Mouse (Mus musculus): ENCODE data around the gene Tcf15. TPM values are rescaled to one million over a fixed set of nuclear protein-coding genes. Genes with fewer than 3 reads are reported as not detected.

Tcf15 gene
- polyA plus RNA-seq, 2 experiments = 0.17 TPM; not detected in 1

DNA sequence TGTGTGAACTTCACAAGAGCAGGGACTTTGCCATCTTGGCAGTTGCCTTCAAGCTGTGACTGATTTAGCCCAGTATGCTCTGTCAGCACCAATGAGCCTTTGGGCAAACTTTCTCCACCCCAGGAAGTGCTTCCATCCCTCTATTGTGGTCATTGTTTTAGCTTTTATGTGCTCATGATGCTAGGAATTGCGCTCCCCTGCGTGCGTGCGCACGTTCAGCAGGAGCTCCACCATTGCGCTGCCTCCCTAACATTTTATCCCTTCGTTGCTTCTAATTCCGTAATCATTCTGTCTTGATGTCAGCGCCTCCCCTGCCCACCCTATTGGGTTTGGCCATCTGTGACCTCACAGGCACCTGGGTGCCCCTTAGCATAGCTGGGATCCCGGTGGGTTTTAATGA lies 36.8 kb upstream of the Tcf15 start:
- Histone ChIP-seq H3K4me2 (ENCODE audit: low read depth) (peak overlapping the region; percentile 76), H3K4me3 (ENCODE audit: insufficient read depth in 1 of 2, low read depth in 2 of 2, low read length in 2 of 2) (peak overlapping the region; percentile 61 to 90), H3K9ac (replicated peaks) (peak overlapping the region; percentile 99), H3K4me1 (replicated peaks; ENCODE audit: control insufficient read depth in 2 of 2, insufficient read depth in 2 of 2, low read length in 1 of 2) (peaks cover 8 to 13% of the 10 kb centered on the region in 2 experiments; a peak in 3 of 4 replicates), H3K27ac (no peak overlapping the region; the same call in 1 of the 2 replicates), H3K27me3 (ENCODE audit: control insufficient read depth, insufficient read depth, low read length) (no peaks in the 10 kb centered on the region), H3K36me3 (replicated peaks; ENCODE audit: control insufficient read depth, insufficient read depth, low read depth) (peaks cover 4% of the 10 kb centered on the region), H3K9me3 (ENCODE audit: control insufficient read depth, low read length) (no peaks in the 10 kb centered on the region)
- DNase-seq (ENCODE audit: low read depth in 3 of 3, low spot score in 3 of 3) = no peak
- TF ChIP-seq EP300 (IDR thresholded peaks at IDR 0.05; ENCODE audit: low read depth) (no peak), CTCF (IDR thresholded peaks at IDR 0.05; ENCODE audit: low read depth) (no peak)
- WGBS (ENCODE audit: insufficient replicate concordance) = 91% methylated on average over 10 of the region's 10 CpGs
- ATAC-seq (ENCODE audit: insufficient read depth) = no peak

DNA sequence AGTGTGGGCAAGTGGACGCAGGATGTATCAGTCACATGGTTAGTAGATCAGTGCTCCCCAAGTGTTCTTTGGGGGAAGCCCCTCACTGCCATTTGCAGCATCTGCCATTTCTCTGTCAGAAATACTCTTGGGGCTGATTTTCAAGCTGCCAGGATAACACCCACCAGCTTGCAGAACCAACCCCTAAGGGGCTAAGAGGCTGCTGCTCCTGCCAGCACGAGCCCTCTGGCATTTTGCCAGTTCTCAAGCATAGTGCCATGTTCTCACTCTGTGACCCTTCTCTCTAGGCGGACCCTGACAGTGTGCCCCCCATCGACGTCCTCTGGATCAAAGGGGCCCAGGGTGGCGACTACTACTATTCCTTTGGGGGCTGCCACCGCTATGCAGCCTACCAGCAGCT lies 34.7 kb upstream of the Tcf15 start:
- Histone ChIP-seq H3K4me2 (ENCODE audit: low read depth) (no peak overlapping the region), H3K4me1 (replicated peaks; ENCODE audit: control insufficient read depth in 2 of 2, insufficient read depth in 2 of 2, low read length in 1 of 2) (peaks cover 8 to 14% of the 10 kb centered on the region in 2 experiments; a peak in 3 of 4 replicates), H3K9me3 (ENCODE audit: control insufficient read depth, low read length) (no peaks in the 10 kb centered on the region), H3K27me3 (ENCODE audit: control insufficient read depth, insufficient read depth, low read length) (no peaks in the 10 kb centered on the region), H3K9ac (replicated peaks) (no peak overlapping the region), H3K4me3 (ENCODE audit: insufficient read depth in 1 of 2, low read depth in 2 of 2, low read length in 2 of 2) (no peak overlapping the region), H3K36me3 (replicated peaks; ENCODE audit: control insufficient read depth, insufficient read depth, low read depth) (peaks cover 4% of the 10 kb centered on the region), H3K27ac (no peak overlapping the region)
- no peak for DNase-seq (ENCODE audit: low read depth in 3 of 3, low spot score in 3 of 3)
- 75% methylated on average over 7 of the region's 7 CpGs for WGBS (ENCODE audit: insufficient replicate concordance)
- TF ChIP-seq CTCF (IDR thresholded peaks at IDR 0.05; ENCODE audit: low read depth) (no peak), EP300 (IDR thresholded peaks at IDR 0.05; ENCODE audit: low read depth) (no peak)
- no peak for ATAC-seq (ENCODE audit: insufficient read depth)

DNA sequence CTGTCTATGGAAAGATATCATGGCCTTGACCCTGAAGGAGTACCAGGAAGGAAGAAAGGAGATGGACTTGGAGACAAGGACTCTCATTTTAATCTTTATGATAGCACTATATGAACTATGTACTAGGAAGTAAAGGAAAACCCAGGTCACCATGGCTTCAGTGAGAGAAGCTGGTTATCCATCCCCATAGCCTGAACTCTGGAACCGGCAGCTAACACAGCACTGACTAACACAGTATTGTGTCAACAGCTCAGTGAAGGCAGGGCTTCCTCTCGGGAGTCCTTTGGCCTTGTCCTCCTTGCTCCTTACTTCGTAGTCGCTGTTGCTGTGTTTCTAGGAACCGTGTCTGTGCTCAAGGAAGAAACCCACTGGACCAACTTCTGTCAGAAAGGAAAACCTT lies 34.0 kb upstream of the Tcf15 start:
- H3K27ac ChIP-seq = no peak overlapping the region
- no peak for ATAC-seq (ENCODE audit: insufficient read depth)
- DNase-seq (ENCODE audit: low read depth in 3 of 3, low spot score in 3 of 3) = no peak
- no peak overlapping the region for H3K4me2 ChIP-seq (ENCODE audit: low read depth)
- 80% methylated on average over 5 of the region's 5 CpGs for WGBS (ENCODE audit: insufficient replicate concordance)
- H3K9ac ChIP-seq (replicated peaks) = no peak overlapping the region
- peaks cover 4% of the 10 kb centered on the region for H3K36me3 ChIP-seq (replicated peaks; ENCODE audit: control insufficient read depth, insufficient read depth, low read depth)
- no peaks in the 10 kb centered on the region; the same call in 1 of the 2 replicates for H3K27me3 ChIP-seq (ENCODE audit: control insufficient read depth, insufficient read depth, low read length)
- no peak overlapping the region for H3K4me3 ChIP-seq (ENCODE audit: insufficient read depth in 1 of 2, low read depth in 2 of 2, low read length in 2 of 2)
- H3K9me3 ChIP-seq (ENCODE audit: control insufficient read depth, low read length) = no peaks in the 10 kb centered on the region
- H3K4me1 ChIP-seq (replicated peaks; ENCODE audit: control insufficient read depth in 2 of 2, insufficient read depth in 2 of 2, low read length in 1 of 2) = peaks cover 8 to 14% of the 10 kb centered on the region in 2 experiments
- no peak for TF ChIP-seq CTCF (IDR thresholded peaks at IDR 0.05; ENCODE audit: low read depth)
- TF ChIP-seq EP300 (IDR thresholded peaks at IDR 0.05; ENCODE audit: low read depth) = no peak

DNA sequence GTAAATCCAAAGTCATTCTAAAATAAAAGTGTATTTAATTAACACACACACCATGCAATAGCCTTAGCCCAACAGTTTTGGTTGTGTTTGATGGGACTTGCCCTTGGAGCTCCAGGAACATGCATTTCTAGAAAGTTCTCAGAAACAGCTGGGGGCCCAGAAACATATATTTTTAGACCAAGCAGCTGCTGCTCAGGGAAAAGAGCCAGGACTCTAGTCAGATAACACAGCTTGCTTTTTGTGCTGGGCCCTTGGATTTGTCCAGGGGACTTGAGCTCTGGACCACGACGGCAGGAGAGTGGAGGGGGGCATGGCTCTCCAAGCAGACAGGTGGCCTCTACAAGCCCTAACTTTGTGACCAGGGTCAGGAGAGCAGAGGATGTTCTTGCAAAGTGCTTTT lies 32.0 kb upstream of the Tcf15 start:
- WGBS (ENCODE audit: insufficient replicate concordance) = 58% methylated on average over 2 of the region's 2 CpGs
- Histone ChIP-seq H3K27me3 (ENCODE audit: control insufficient read depth, insufficient read depth, low read length) (no peaks in the 10 kb centered on the region; the same call in 1 of the 2 replicates), H3K9ac (replicated peaks) (no peak overlapping the region), H3K36me3 (replicated peaks; ENCODE audit: control insufficient read depth, insufficient read depth, low read depth) (peaks cover 4% of the 10 kb centered on the region), H3K4me2 (ENCODE audit: low read depth) (no peak overlapping the region), H3K9me3 (ENCODE audit: control insufficient read depth, low read length) (no peaks in the 10 kb centered on the region), H3K4me3 (ENCODE audit: insufficient read depth in 1 of 2, low read depth in 2 of 2, low read length in 2 of 2) (no peak overlapping the region), H3K4me1 (replicated peaks; ENCODE audit: control insufficient read depth in 2 of 2, insufficient read depth in 2 of 2, low read length in 1 of 2) (peaks cover 3 to 14% of the 10 kb centered on the region in 2 experiments), H3K27ac (no peak overlapping the region)
- ATAC-seq (ENCODE audit: insufficient read depth) = no peak
- no peak for DNase-seq (ENCODE audit: low read depth in 3 of 3, low spot score in 3 of 3)
- no peak for TF ChIP-seq CTCF (IDR thresholded peaks at IDR 0.05; ENCODE audit: low read depth)
- TF ChIP-seq EP300 (IDR thresholded peaks at IDR 0.05; ENCODE audit: low read depth) = no peak

DNA sequence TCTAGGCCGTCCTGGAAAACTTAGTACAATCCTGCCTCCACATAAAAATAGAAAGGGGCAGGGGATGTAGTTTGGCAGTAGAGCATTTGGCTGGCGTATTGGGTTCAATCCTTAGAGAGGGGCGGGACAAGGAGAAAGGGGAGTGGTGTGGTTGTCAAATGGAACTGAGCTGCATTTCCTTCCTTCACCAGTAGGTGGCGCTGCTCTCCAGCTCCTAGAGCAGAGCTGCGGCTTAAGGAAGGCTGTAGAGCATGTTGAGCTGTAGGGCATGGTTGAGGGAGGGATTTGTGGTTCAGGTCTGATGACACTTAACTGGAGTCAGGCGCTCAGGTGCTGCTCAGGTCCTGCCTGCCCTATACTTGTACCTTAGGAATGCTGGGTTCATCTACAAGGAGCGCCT lies 31.4 kb upstream of the Tcf15 start:
- Histone ChIP-seq H3K4me2 (ENCODE audit: low read depth) (no peak overlapping the region), H3K27me3 (ENCODE audit: control insufficient read depth, insufficient read depth, low read length) (no peaks in the 10 kb centered on the region; the same call in 1 of the 2 replicates), H3K36me3 (replicated peaks; ENCODE audit: control insufficient read depth, insufficient read depth, low read depth) (peaks cover 4% of the 10 kb centered on the region), H3K4me3 (ENCODE audit: insufficient read depth in 1 of 2, low read depth in 2 of 2, low read length in 2 of 2) (no peak overlapping the region), H3K4me1 (replicated peaks; ENCODE audit: control insufficient read depth in 2 of 2, insufficient read depth in 2 of 2, low read length in 1 of 2) (peaks cover 3 to 11% of the 10 kb centered on the region in 2 experiments), H3K9me3 (ENCODE audit: control insufficient read depth, low read length) (no peaks in the 10 kb centered on the region), H3K27ac (no peak overlapping the region), H3K9ac (replicated peaks) (no peak overlapping the region)
- peak; percentile 80 for ATAC-seq (ENCODE audit: insufficient read depth)
- WGBS (ENCODE audit: insufficient replicate concordance) = 8% methylated on average over 7 of the region's 7 CpGs
- TF ChIP-seq EP300 (IDR thresholded peaks at IDR 0.05; ENCODE audit: low read depth) (no peak), CTCF (IDR thresholded peaks at IDR 0.05; ENCODE audit: low read depth) (peak; percentile 100)
- DNase-seq (ENCODE audit: low read depth in 3 of 3, low spot score in 3 of 3) = peak; percentile 78 to 84 (median 83)
